Mouse (Mus musculus): ENCODE data around the gene Pik3r6.

The Pik3r6 gene

GRCm38 (mm10) chr11:68502902-68503629 lies at the start of gene Pik3r6:
Gene Pik3r6 (plus strand): TSS chr11:68503019.
- no peak for DNase-seq (ENCODE audit: low spot score in 2 of 2)

DNA sequence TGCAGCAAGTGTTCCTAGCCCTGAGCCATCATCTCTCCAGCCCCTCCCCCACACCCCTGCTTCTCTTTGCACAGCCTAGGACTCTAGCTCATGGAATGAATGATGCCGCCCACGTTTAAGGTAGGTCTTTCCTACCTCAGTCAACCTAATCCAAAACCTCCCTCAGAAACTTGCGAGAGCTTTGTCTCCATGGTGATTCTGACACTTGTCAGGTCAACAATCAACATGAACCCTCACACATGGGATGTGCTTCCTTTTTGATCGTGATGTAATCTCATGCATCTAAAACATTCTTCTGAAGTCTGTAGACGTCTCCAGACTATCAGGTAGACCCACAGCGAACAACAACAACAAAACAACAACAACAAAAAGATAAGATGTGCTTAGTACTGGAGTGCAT lies 49.5 kb upstream of the Pik3r6 start:
- no peak for DNase-seq (ENCODE audit: low spot score in 2 of 2)

- no peak for DNase-seq (ENCODE audit: low spot score in 2 of 2)
Observed at GRCm38 (mm10) chr11:68458086-68458485, 44.7 kb upstream of the Pik3r6 start.

GRCm38 (mm10) chr11:68459021-68459420 lies 43.8 kb upstream of the Pik3r6 start:
- no peak for DNase-seq (ENCODE audit: low spot score in 2 of 2)

- DNase-seq (ENCODE audit: low spot score in 2 of 2): no peak
Observed at GRCm38 (mm10) chr11:68459486-68459885, 43.3 kb upstream of the Pik3r6 start.

DNA sequence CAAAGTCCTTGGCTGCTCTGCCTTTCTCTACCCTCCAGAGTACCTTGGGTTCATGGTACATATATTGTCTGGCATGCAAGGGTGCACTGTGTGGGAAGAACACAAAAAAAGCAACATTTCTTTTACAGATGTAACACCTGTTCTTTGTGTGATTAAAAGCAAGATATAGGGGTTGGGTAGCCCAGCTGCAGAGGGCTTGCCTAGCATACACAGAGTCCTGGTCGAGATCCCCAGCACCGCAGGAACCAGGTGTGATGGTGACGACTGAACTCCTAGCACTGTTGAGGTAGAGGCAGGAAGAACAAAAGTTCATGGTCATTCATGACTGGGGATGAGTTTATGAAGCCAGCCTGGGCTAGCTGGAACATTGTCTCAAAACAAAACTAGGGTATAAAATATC lies 40.1 kb upstream of the Pik3r6 start:
- no peak for DNase-seq (ENCODE audit: low spot score in 2 of 2)

DNA sequence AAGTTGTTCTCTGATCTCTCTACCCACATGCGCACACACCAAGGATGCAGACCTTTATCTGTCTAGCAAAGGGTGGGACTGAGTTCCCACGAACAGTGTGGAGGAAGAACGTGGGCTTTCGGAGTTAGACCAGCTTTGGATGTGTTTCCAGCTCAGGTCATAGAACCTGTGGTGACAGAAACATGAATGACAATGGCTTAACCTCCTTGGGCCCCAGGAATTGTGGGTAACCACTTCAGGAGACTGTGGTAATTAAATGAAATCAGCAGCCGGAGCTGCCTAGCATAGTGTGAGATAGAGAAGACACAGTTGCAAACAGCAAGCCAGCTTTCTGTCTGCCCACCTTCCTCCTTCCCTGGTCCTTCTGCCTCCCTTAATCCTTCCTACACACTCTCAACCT lies 38.6 kb upstream of the Pik3r6 start:
- no peak for DNase-seq (ENCODE audit: low spot score in 2 of 2)

DNA sequence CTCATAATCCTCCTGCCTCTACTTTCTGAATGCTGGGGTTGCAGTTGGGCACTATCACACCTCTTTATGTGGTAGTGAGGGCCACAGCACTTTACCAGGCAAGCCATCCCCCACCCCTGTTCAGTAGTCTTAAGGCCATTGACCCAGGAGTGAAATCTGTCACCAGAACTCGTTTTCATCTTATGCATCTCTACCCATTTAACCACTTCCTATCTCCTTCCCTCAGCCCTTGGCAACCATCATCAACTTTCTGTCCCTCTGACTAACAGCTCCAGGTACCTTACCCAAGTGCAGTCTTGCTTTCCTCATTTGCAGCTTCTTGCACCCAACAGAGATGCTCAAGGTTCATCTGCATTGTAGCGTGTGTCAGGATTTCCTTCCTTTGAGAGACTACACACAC lies 37.7 kb upstream of the Pik3r6 start:
- no peak for DNase-seq (ENCODE audit: low spot score in 2 of 2)

DNA sequence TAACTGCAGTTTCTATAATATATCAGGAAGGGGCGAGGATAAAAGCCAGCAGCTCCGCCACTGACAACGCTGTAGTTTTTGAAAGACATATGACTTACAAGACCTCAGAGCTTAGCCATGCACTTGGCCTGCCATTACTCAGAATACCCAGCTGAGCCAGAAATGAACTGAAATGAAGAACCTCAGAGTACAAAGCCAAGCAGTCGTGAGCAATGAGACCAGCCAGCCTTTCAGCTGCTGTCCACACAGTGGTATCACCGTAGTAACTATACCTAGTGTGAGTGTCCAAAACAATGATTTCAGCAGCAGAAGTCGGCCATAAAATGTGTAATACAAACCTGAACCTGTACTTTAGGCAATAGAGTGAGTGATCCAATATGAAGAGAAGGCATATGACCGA lies 35.4 kb upstream of the Pik3r6 start:
- DNase-seq (ENCODE audit: low spot score in 2 of 2): no peak

- DNase-seq (ENCODE audit: low spot score in 2 of 2): no peak
Observed at GRCm38 (mm10) chr11:68467962-68468612, 34.7 kb upstream of the Pik3r6 start.

DNA sequence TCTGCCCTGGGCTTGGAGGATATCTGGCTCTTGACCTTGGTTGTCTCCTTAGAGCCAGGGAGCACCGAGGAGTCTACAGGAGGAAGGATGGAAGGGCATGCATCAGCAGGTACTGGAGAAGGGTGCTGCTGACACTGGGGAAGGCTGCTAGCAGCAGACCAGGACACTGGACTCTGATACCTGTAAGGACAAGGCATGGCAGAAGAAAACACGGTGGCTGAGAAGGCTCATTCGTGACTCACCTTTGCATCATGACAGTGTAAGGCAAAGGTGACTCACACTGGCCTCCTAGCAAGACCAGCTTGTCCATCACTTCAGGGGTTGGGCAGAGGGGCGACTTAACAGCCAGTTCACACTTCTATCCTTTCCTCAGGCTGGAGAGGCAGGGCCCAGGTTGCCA lies 33.9 kb upstream of the Pik3r6 start:
- no peak for DNase-seq (ENCODE audit: low spot score in 2 of 2)

- DNase-seq (ENCODE audit: low spot score in 2 of 2): no peak
Observed at GRCm38 (mm10) chr11:68472162-68472849, 30.5 kb upstream of the Pik3r6 start.

DNA sequence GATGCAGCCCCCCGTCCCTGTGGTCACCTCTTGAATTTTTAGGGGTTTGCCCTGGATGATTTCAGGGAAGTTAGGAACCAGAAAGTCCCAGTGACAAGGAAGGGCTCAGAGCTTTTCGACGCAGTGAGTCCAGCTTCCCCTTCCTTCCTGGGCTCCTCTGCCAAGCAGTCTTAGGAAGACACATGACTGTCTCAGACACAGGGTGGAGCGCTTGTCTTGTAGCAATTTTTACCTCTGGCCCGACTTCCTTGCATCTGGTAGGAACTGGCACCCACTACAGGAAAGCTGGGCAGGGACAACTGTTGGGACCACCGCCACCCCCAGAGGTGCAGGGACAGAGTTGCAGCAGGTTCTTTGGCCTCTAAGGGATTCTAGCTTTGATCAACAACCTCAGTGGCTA lies 28.2 kb upstream of the Pik3r6 start:
- no peak for DNase-seq (ENCODE audit: low spot score in 2 of 2)

DNA sequence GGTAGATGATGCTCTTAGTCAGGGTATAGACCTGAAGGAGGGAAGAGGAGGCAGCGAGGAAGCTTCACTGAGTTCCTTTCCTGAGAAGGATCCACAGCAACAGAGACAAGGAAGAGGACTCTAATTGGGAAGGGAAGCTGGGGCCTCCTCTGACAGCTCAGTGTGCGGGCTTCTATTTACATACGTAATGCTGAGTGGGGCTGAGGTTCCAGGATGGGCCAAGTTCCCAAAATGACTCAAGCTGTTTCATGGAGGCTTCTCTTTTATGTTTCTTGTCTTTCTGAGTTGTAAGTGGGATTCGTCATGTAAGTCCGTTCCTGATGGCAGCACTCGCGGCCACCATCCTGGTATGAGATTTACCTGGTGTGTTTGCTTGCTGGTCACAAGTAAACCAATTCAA lies 27.1 kb upstream of the Pik3r6 start:
- no peak for DNase-seq (ENCODE audit: low spot score in 2 of 2)

- no peak for DNase-seq (ENCODE audit: low spot score in 2 of 2)
Observed at GRCm38 (mm10) chr11:68477661-68478060, 25.2 kb upstream of the Pik3r6 start.

DNA sequence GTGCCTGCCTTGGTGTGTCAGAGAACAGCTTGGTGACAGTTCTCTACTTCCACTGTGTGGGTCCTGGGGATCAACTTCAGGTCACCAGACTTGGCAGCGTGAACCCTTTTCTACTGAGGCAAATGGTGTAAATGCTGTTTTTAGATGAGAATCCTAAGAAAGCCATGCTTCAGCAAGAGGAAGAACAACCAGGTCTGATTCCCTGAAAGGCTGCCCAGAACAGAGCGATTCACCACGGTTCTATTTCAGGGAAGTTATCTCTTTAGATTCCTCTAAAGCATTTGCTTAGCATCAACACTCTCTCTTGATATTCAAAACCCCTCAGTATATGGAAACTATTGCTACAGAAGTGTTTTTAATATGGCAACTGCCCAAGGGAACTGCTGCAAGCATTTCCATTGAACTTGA lies 24.2 kb upstream of the Pik3r6 start:
- no peak for DNase-seq (ENCODE audit: low spot score in 2 of 2)

- no peak for DNase-seq (ENCODE audit: low spot score in 2 of 2)
Observed at GRCm38 (mm10) chr11:68480660-68481059, 22.2 kb upstream of the Pik3r6 start.

GRCm38 (mm10) chr11:68482001-68482400 lies 20.8 kb upstream of the Pik3r6 start:
- no peak for DNase-seq (ENCODE audit: low spot score in 2 of 2)

DNA sequence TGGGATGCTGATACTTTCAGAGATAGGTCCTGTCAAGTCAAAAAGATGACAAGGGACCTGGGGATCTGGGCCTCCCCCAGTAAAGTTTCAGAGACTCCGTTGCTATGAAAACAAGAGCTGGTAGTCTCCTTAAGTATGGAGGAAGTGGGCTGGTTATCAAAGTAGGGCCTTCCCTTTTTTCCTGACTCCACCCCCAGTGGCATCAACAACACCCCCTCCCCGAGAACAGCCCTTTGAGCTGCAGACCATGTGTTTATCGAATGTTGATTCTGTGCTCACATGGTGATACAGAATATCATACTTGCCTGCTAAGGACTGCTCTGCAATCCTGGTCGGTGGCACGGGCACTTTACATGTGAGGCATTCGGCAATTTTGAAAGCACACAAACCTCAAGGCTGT lies 19.6 kb upstream of the Pik3r6 start:
- DNase-seq (ENCODE audit: low spot score in 2 of 2): no peak

DNA sequence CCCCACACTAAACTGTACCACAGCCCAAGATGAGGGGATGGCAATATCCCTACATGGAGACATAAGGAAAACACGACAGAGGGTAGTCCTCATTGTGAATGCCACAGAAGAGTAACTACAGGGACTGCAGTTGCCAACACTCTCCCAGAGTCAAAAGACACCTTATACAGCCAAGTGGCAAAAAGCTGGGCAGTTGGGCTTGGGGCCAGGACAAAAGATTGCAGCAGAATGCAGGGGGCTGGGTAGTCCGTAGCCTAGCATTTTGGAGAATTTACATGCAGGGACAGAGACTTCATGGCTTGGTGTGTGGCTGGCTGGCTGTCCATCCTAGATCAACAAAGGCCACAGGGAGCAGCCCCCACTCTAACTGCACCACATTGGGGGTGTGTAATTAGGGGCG lies 18.4 kb upstream of the Pik3r6 start:
- peak in 1 of 2 experiments; percentile 28 for DNase-seq (ENCODE audit: low spot score in 2 of 2)

- DNase-seq (ENCODE audit: low spot score in 2 of 2): peak in 1 of 2 experiments; percentile 32
Observed at GRCm38 (mm10) chr11:68485206-68485942, 17.4 kb upstream of the Pik3r6 start.

DNA sequence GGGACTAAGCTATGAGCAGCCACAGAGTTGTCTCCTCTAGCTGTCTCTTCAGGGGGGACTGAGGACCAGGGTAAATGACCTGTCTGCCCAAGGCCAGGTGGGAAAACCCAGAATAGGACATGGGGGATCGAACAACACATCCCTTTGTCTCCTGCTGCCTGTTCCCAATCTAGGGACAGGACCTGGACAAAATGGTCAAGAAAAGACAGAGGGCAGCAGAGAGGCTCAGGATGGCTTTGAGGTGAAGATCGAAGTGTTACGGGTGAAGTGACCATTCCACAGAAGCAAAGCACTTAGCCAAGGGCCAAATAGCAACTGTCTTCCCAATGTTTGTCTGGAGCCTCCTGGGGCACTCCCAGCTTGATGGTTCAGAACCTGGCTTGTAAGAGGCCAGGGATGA lies 16.7 kb upstream of the Pik3r6 start:
- no peak for DNase-seq (ENCODE audit: low spot score in 2 of 2)

All from cerebellum, postnatal 4 days (tissue).